Mouse (Mus musculus): Measurements from ENCODE around the gene Pck2. TPM values are rescaled to one million over a fixed set of nuclear protein-coding genes. Genes with fewer than 3 reads are reported as not detected.

The Pck2 gene
- polyA plus RNA-seq, 1 experiment from 2014 or later, result 29.5 TPM

GRCm38 (mm10) chr14:55560202-55561073 is 20.4 kb downstream of the Pck2 start, which contains the start of gene A730061H03Rik:
Gene A730061H03Rik (minus strand): TSS chr14:55560406.
- Histone ChIP-seq H3K27ac (ENCODE audit: low read length) (peak within 1 kb of the TSS; percentile 99), H3K9ac (ENCODE audit: low read depth, low read length) (peak within 1 kb of the TSS; percentile 90), H3K36me3 (ENCODE audit: control insufficient read depth, insufficient read depth, low read length) (peaks cover 13% of the 10 kb centered on the region), H3K4me3 (ENCODE audit: low read depth, low read length) (peak within 1 kb of the TSS; percentile 62), H3K4me1 (ENCODE audit: control insufficient read depth, insufficient read depth, low read length) (peaks cover 20% of the 10 kb centered on the region), H3K4me2 (ENCODE audit: low read length) (peak within 1 kb of the TSS; percentile 68), H3K27me3 (ENCODE audit: control insufficient read depth, insufficient read depth, low read depth, low read length) (no peaks in the 10 kb centered on the region), H3K9me3 (replicated peaks; ENCODE audit: control insufficient read depth, low read length, poor library complexity, severe bottlenecking) (no peaks in the 10 kb centered on the region)
- WGBS, result under 1% methylated on average over 51 of the region's 51 CpGs
- peak; percentile 98 for ATAC-seq

DNA sequence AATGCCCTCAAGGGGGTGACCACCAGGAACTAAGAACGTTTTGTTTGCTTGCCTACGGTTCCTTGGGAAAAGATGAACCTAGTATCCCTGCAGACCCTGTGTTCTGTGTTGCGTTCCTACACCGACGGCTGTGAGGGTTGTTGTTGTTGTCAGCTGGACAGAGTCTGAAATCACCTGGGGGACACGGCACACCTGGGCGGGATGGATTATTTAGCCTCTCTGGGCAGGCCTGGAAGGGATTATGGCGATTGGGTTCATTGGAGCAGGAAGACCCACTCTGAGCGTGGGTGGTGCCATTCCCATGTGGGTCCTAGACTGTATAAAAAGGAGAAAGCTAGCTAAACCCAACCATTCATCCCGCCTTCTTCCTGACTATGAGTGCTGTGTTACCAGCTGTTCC is 21.8 kb downstream of the Pck2 start:
- Histone ChIP-seq H3K36me3 (ENCODE audit: control insufficient read depth, insufficient read depth, low read length) (peaks cover 18% of the 10 kb centered on the region), H3K4me3 (ENCODE audit: low read depth, low read length) (no peak overlapping the region), H3K4me2 (ENCODE audit: low read length) (no peak overlapping the region), H3K27ac (ENCODE audit: low read length) (no peak overlapping the region), H3K9ac (ENCODE audit: low read depth, low read length) (no peak overlapping the region), H3K4me1 (ENCODE audit: control insufficient read depth, insufficient read depth, low read length) (peaks cover 20% of the 10 kb centered on the region), H3K27me3 (ENCODE audit: control insufficient read depth, insufficient read depth, low read depth, low read length) (no peaks in the 10 kb centered on the region), H3K9me3 (replicated peaks; ENCODE audit: control insufficient read depth, low read length, poor library complexity, severe bottlenecking) (no peaks in the 10 kb centered on the region)
- WGBS, result 87% methylated on average over 10 of the region's 10 CpGs
- no peak for ATAC-seq

- Histone ChIP-seq H3K27ac (ENCODE audit: low read length) (no peak overlapping the region), H3K36me3 (ENCODE audit: control insufficient read depth, insufficient read depth, low read length) (peaks cover 23% of the 10 kb centered on the region), H3K4me2 (ENCODE audit: low read length) (no peak overlapping the region), H3K4me3 (ENCODE audit: low read depth, low read length) (no peak overlapping the region), H3K9me3 (replicated peaks; ENCODE audit: control insufficient read depth, low read length, poor library complexity, severe bottlenecking) (no peaks in the 10 kb centered on the region), H3K27me3 (ENCODE audit: control insufficient read depth, insufficient read depth, low read depth, low read length) (no peaks in the 10 kb centered on the region), H3K9ac (ENCODE audit: low read depth, low read length) (no peak overlapping the region), H3K4me1 (ENCODE audit: control insufficient read depth, insufficient read depth, low read length) (peaks cover 20% of the 10 kb centered on the region)
- no peak for ATAC-seq
- WGBS, result 93% methylated on average over 11 of the region's 11 CpGs
Observed at GRCm38 (mm10) chr14:55563249-55563648, 23.2 kb downstream of the Pck2 start.

- Histone ChIP-seq H3K9ac (ENCODE audit: low read depth, low read length) (no peak overlapping the region), H3K36me3 (ENCODE audit: control insufficient read depth, insufficient read depth, low read length) (peaks cover 34% of the 10 kb centered on the region), H3K27ac (ENCODE audit: low read length) (no peak overlapping the region), H3K4me2 (ENCODE audit: low read length) (no peak overlapping the region), H3K27me3 (ENCODE audit: control insufficient read depth, insufficient read depth, low read depth, low read length) (no peaks in the 10 kb centered on the region), H3K4me3 (ENCODE audit: low read depth, low read length) (no peak overlapping the region), H3K4me1 (ENCODE audit: control insufficient read depth, insufficient read depth, low read length) (peaks cover 16% of the 10 kb centered on the region), H3K9me3 (replicated peaks; ENCODE audit: control insufficient read depth, low read length, poor library complexity, severe bottlenecking) (no peaks in the 10 kb centered on the region)
- ATAC-seq, result no peak
- WGBS, result 93% methylated on average over 3 of the region's 3 CpGs
Observed at GRCm38 (mm10) chr14:55565748-55566147, 25.7 kb downstream of the Pck2 start.

GRCm38 (mm10) chr14:55567496-55567895 is 27.4 kb downstream of the Pck2 start:
- no peak overlapping the region for H3K9ac ChIP-seq (ENCODE audit: low read depth, low read length)
- WGBS, result 91% methylated on average over 3 of the region's 3 CpGs
- 0 out of 2 replicates have a peak, but pooled peaks cover under 1% of the 10 kb centered on the region for H3K4me1 ChIP-seq (ENCODE audit: control insufficient read depth, insufficient read depth, low read length)

GRCm38 (mm10) chr14:55570588-55570987 is 30.5 kb downstream of the Pck2 start:
- peaks cover 21% of the 10 kb centered on the region; the same call in 1 of the 2 replicates for H3K36me3 ChIP-seq (ENCODE audit: control insufficient read depth, insufficient read depth, low read length)
- no peak overlapping the region for H3K4me2 ChIP-seq (ENCODE audit: low read length)
- ATAC-seq, result no peak
- H3K4me3 ChIP-seq (ENCODE audit: low read depth, low read length), result no peak overlapping the region
- H3K27me3 ChIP-seq (ENCODE audit: control insufficient read depth, insufficient read depth, low read depth, low read length), result no peaks in the 10 kb centered on the region
- no peak overlapping the region for H3K9ac ChIP-seq (ENCODE audit: low read depth, low read length)
- WGBS, result 93% methylated on average over 2 of the region's 2 CpGs
- no peaks in the 10 kb centered on the region for H3K9me3 ChIP-seq (replicated peaks; ENCODE audit: control insufficient read depth, low read length, poor library complexity, severe bottlenecking)
- no peaks in the 10 kb centered on the region for H3K4me1 ChIP-seq (ENCODE audit: control insufficient read depth, insufficient read depth, low read length)
- H3K27ac ChIP-seq (ENCODE audit: low read length), result no peak overlapping the region

More at GRCm38 (mm10) chr14:55567496-55567895, 27.4 kb downstream of the Pck2 start:
- H3K36me3 ChIP-seq (ENCODE audit: control insufficient read depth, insufficient read depth, low read length), result peaks cover 34% of the 10 kb centered on the region
- H3K27ac ChIP-seq (ENCODE audit: low read length), result no peak overlapping the region
- no peaks in the 10 kb centered on the region for H3K27me3 ChIP-seq (ENCODE audit: control insufficient read depth, insufficient read depth, low read depth, low read length)
- ATAC-seq, result no peak
- H3K9me3 ChIP-seq (replicated peaks; ENCODE audit: control insufficient read depth, low read length, poor library complexity, severe bottlenecking), result no peaks in the 10 kb centered on the region
- H3K4me3 ChIP-seq (ENCODE audit: low read depth, low read length), result no peak overlapping the region
- no peak overlapping the region for H3K4me2 ChIP-seq (ENCODE audit: low read length)

- Histone ChIP-seq H3K9me3 (replicated peaks; ENCODE audit: control insufficient read depth, low read length, poor library complexity, severe bottlenecking) (no peaks in the 10 kb centered on the region), H3K4me2 (ENCODE audit: low read length) (no peak overlapping the region), H3K36me3 (ENCODE audit: control insufficient read depth, insufficient read depth, low read length) (peaks cover 17% of the 10 kb centered on the region; the same call in 1 of the 2 replicates), H3K4me1 (ENCODE audit: control insufficient read depth, insufficient read depth, low read length) (no peaks in the 10 kb centered on the region), H3K27me3 (ENCODE audit: control insufficient read depth, insufficient read depth, low read depth, low read length) (no peaks in the 10 kb centered on the region), H3K9ac (ENCODE audit: low read depth, low read length) (no peak overlapping the region), H3K4me3 (ENCODE audit: low read depth, low read length) (no peak overlapping the region), H3K27ac (ENCODE audit: low read length) (no peak overlapping the region)
- no peak for ATAC-seq
Observed at GRCm38 (mm10) chr14:55571760-55572159, 31.7 kb downstream of the Pck2 start.

DNA sequence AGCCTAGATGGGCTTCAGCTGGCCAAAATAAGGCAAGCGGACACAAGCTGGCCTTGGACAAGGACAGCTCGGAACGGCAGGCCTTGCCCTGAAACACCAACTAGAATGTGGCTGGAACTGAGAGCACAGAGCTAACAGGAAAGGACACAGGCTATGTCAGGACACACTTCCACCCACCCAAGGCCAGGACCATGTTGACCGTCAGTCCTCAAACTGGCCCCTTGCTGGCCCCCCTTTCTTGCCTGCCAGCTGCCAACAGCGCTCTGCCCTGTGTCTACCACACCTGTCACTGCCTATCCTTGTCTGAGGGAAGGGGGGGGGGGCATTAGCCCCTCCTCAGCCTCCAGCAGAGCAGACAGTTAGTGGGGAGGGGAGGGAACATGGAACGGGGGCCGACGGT is 35.2 kb downstream of the Pck2 start, which contains the start of gene Fitm1:
TSS of gene Fitm1 (plus strand) at position 316 of the 400 bp plus-strand sequence.
- Histone ChIP-seq H3K4me1 (ENCODE audit: control insufficient read depth, insufficient read depth, low read length) (peaks cover 9% of the 10 kb centered on the region), H3K27ac (ENCODE audit: low read length) (no peak within 1 kb of the TSS), H3K9ac (ENCODE audit: low read depth, low read length) (no peak within 1 kb of the TSS), H3K4me2 (ENCODE audit: low read length) (no peak within 1 kb of the TSS), H3K36me3 (ENCODE audit: control insufficient read depth, insufficient read depth, low read length) (no peaks in the 10 kb centered on the region), H3K9me3 (replicated peaks; ENCODE audit: control insufficient read depth, low read length, poor library complexity, severe bottlenecking) (no peaks in the 10 kb centered on the region), H3K27me3 (ENCODE audit: control insufficient read depth, insufficient read depth, low read depth, low read length) (no peaks in the 10 kb centered on the region), H3K4me3 (ENCODE audit: low read depth, low read length) (no peak within 1 kb of the TSS)
- no peak for ATAC-seq
- 87% methylated on average over 8 of the region's 8 CpGs for whole genome bisulfite sequencing

DNA sequence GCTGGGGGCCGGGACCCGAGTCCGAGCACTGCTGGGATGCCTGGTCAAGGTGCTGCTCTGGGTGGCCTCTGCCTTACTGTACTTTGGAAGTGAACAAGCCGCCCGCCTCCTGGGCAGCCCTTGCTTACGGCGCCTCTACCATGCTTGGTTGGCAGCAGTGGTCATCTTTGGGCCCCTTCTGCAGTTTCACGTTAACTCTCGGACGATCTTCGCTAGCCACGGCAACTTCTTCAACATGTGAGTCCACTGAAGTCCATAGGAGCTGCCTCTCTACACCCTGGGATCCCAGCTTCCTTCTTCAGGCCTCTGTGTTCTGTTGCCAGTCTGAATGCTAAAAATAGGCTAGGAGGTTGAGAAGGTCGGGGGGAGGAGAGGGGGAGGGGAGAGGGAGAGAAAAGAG is 35.6 kb downstream of the Pck2 start:
- H3K36me3 ChIP-seq (ENCODE audit: control insufficient read depth, insufficient read depth, low read length), result no peaks in the 10 kb centered on the region
- no peak overlapping the region for H3K9ac ChIP-seq (ENCODE audit: low read depth, low read length)
- H3K27me3 ChIP-seq (ENCODE audit: control insufficient read depth, insufficient read depth, low read depth, low read length), result no peaks in the 10 kb centered on the region
- H3K4me3 ChIP-seq (ENCODE audit: low read depth, low read length), result no peak overlapping the region
- H3K4me1 ChIP-seq (ENCODE audit: control insufficient read depth, insufficient read depth, low read length), result peaks cover 9% of the 10 kb centered on the region
- no peak overlapping the region for H3K27ac ChIP-seq (ENCODE audit: low read length)
- H3K9me3 ChIP-seq (replicated peaks; ENCODE audit: control insufficient read depth, low read length, poor library complexity, severe bottlenecking), result no peaks in the 10 kb centered on the region
- H3K4me2 ChIP-seq (ENCODE audit: low read length), result no peak overlapping the region
- ATAC-seq, result no peak
- WGBS, result 77% methylated on average over 13 of the region's 13 CpGs
